Mouse (Mus musculus): ENCODE results near the gene Nhsl1. TPM values are rescaled to one million over a fixed set of nuclear protein-coding genes. Genes with fewer than 3 reads are reported as not detected.

Nhsl1 gene
- 13.9 and 16.9 TPM in 2 replicates for polyA plus RNA-seq (2014; fragmentation: Nextera tagmentation; extraction: Ambion mirVana)

- DNase-seq (peak; percentile 80), ATAC-seq (ENCODE audit: low FRiP score, low TSS enrichment) (peak; percentile 76)
- Histone ChIP-seq H3K4me3 (replicated peaks; ENCODE audit: low read depth, low read length) (peak within 1 kb of the TSS; percentile 74), H3K4me1 (ENCODE audit: control insufficient read depth, insufficient read depth, low read length) (no peaks in the 10 kb centered on the region; the same call in 1 of the 2 replicates), H3K9me3 (ENCODE audit: control insufficient read depth, low read length) (no peaks in the 10 kb centered on the region), H3K27ac (replicated peaks; ENCODE audit: low read depth, low read length) (peak within 1 kb of the TSS; percentile 60), H3K9ac (replicated peaks; ENCODE audit: low read length) (peak within 1 kb of the TSS; percentile 65), H3K4me2 (ENCODE audit: low read length) (peak within 1 kb of the TSS; percentile 98), H3K27me3 (ENCODE audit: control insufficient read depth, insufficient read depth, low read length) (peaks cover 12% of the 10 kb centered on the region; the same call in 1 of the 2 replicates), H3K36me3 (ENCODE audit: control insufficient read depth, insufficient read depth, low read length) (no peaks in the 10 kb centered on the region)
- WGBS: under 1% methylated on average over 63 of the region's 63 CpGs
Measured at GRCm38 (mm10) chr10:18318916-18319481, at the start of gene Nhsl1. Gene Nhsl1, plus strand, starts transcription at chr10:18318985.

GRCm38 (mm10) chr10:18276090-18276734 is 42.6 kb upstream of the Nhsl1 start:
- no peak overlapping the region for H3K4me2 ChIP-seq (ENCODE audit: low read length)
- ATAC-seq (ENCODE audit: low FRiP score, low TSS enrichment): no peak
- 88% methylated on average over 4 of the region's 4 CpGs for WGBS

GRCm38 (mm10) chr10:18283991-18284390 is 34.8 kb upstream of the Nhsl1 start:
- Histone ChIP-seq H3K4me1 (ENCODE audit: control insufficient read depth, insufficient read depth, low read length) (no peaks in the 10 kb centered on the region), H3K27ac (replicated peaks; ENCODE audit: low read depth, low read length) (no peak overlapping the region), H3K9ac (replicated peaks; ENCODE audit: low read length) (no peak overlapping the region), H3K36me3 (ENCODE audit: control insufficient read depth, insufficient read depth, low read length) (no peaks in the 10 kb centered on the region), H3K9me3 (ENCODE audit: control insufficient read depth, low read length) (no peaks in the 10 kb centered on the region), H3K4me2 (ENCODE audit: low read length) (no peak overlapping the region), H3K4me3 (replicated peaks; ENCODE audit: low read depth, low read length) (no peak overlapping the region), H3K27me3 (ENCODE audit: control insufficient read depth, insufficient read depth, low read length) (no peaks in the 10 kb centered on the region)
- ATAC-seq (ENCODE audit: low FRiP score, low TSS enrichment) (no peak), DNase-seq (no peak)
- WGBS: 92% methylated on average over 5 of the region's 5 CpGs

More at GRCm38 (mm10) chr10:18276090-18276734, 42.6 kb upstream of the Nhsl1 start:
- H3K27me3 ChIP-seq (ENCODE audit: control insufficient read depth, insufficient read depth, low read length): no peaks in the 10 kb centered on the region
- H3K9me3 ChIP-seq (ENCODE audit: control insufficient read depth, low read length): no peaks in the 10 kb centered on the region
- H3K4me1 ChIP-seq (ENCODE audit: control insufficient read depth, insufficient read depth, low read length): no peaks in the 10 kb centered on the region
- H3K36me3 ChIP-seq (ENCODE audit: control insufficient read depth, insufficient read depth, low read length): no peaks in the 10 kb centered on the region
- no peak overlapping the region for H3K9ac ChIP-seq (replicated peaks; ENCODE audit: low read length)
- H3K27ac ChIP-seq (replicated peaks; ENCODE audit: low read depth, low read length): no peak overlapping the region
- no peak overlapping the region for H3K4me3 ChIP-seq (replicated peaks; ENCODE audit: low read depth, low read length)
- no peak for DNase-seq

GRCm38 (mm10) chr10:18289512-18289911 is 29.3 kb upstream of the Nhsl1 start:
- Histone ChIP-seq H3K36me3 (ENCODE audit: control insufficient read depth, insufficient read depth, low read length) (no peaks in the 10 kb centered on the region), H3K4me1 (ENCODE audit: control insufficient read depth, insufficient read depth, low read length) (no peaks in the 10 kb centered on the region), H3K27ac (replicated peaks; ENCODE audit: low read depth, low read length) (no peak overlapping the region), H3K9me3 (ENCODE audit: control insufficient read depth, low read length) (no peaks in the 10 kb centered on the region), H3K4me2 (ENCODE audit: low read length) (no peak overlapping the region), H3K9ac (replicated peaks; ENCODE audit: low read length) (no peak overlapping the region), H3K4me3 (replicated peaks; ENCODE audit: low read depth, low read length) (no peak overlapping the region), H3K27me3 (ENCODE audit: control insufficient read depth, insufficient read depth, low read length) (no peaks in the 10 kb centered on the region)
- ATAC-seq (ENCODE audit: low FRiP score, low TSS enrichment) (no peak), DNase-seq (no peak)
- 89% methylated on average over 1 of the region's 1 CpGs for WGBS

GRCm38 (mm10) chr10:18305106-18305505 is 13.7 kb upstream of the Nhsl1 start:
- no peaks in the 10 kb centered on the region for H3K36me3 ChIP-seq (ENCODE audit: control insufficient read depth, insufficient read depth, low read length)
- H3K9ac ChIP-seq (replicated peaks; ENCODE audit: low read length): no peak overlapping the region
- DNase-seq: no peak

GRCm38 (mm10) chr10:18315071-18315470 is 3.7 kb upstream of the Nhsl1 start:
- WGBS: 86% methylated on average over 1 of the region's 1 CpGs
- H3K9ac ChIP-seq (replicated peaks; ENCODE audit: low read length): no peak overlapping the region
- no peak for DNase-seq

More at GRCm38 (mm10) chr10:18305106-18305505, 13.7 kb upstream of the Nhsl1 start:
- Histone ChIP-seq H3K27me3 (ENCODE audit: control insufficient read depth, insufficient read depth, low read length) (no peaks in the 10 kb centered on the region), H3K4me1 (ENCODE audit: control insufficient read depth, insufficient read depth, low read length) (no peaks in the 10 kb centered on the region), H3K9me3 (ENCODE audit: control insufficient read depth, low read length) (no peaks in the 10 kb centered on the region), H3K27ac (replicated peaks; ENCODE audit: low read depth, low read length) (no peak overlapping the region), H3K4me2 (ENCODE audit: low read length) (no peak overlapping the region), H3K4me3 (replicated peaks; ENCODE audit: low read depth, low read length) (no peak overlapping the region)
- WGBS: 87% methylated on average over 5 of the region's 5 CpGs
- ATAC-seq (ENCODE audit: low FRiP score, low TSS enrichment): no peak

GRCm38 (mm10) chr10:18317521-18317920 is 1.3 kb upstream of the Nhsl1 start:
- Histone ChIP-seq H3K4me2 (ENCODE audit: low read length) (no peak overlapping the region), H3K36me3 (ENCODE audit: control insufficient read depth, insufficient read depth, low read length) (no peaks in the 10 kb centered on the region), H3K4me3 (replicated peaks; ENCODE audit: low read depth, low read length) (peak overlapping the region; percentile 74; the same call in 1 of the 2 replicates), H3K4me1 (ENCODE audit: control insufficient read depth, insufficient read depth, low read length) (no peaks in the 10 kb centered on the region; the same call in 1 of the 2 replicates), H3K9me3 (ENCODE audit: control insufficient read depth, low read length) (no peaks in the 10 kb centered on the region), H3K9ac (replicated peaks; ENCODE audit: low read length) (no peak overlapping the region), H3K27ac (replicated peaks; ENCODE audit: low read depth, low read length) (no peak overlapping the region), H3K27me3 (ENCODE audit: control insufficient read depth, insufficient read depth, low read length) (peaks cover 12% of the 10 kb centered on the region; the same call in 1 of the 2 replicates)
- 47% methylated on average over 10 of the region's 10 CpGs for WGBS
- ATAC-seq (ENCODE audit: low FRiP score, low TSS enrichment) (no peak), DNase-seq (no peak)

More at GRCm38 (mm10) chr10:18315071-18315470, 3.7 kb upstream of the Nhsl1 start:
- Histone ChIP-seq H3K27me3 (ENCODE audit: control insufficient read depth, insufficient read depth, low read length) (peaks cover 12% of the 10 kb centered on the region; the same call in 1 of the 2 replicates), H3K27ac (replicated peaks; ENCODE audit: low read depth, low read length) (no peak overlapping the region), H3K4me1 (ENCODE audit: control insufficient read depth, insufficient read depth, low read length) (no peaks in the 10 kb centered on the region; the same call in 1 of the 2 replicates), H3K4me2 (ENCODE audit: low read length) (no peak overlapping the region), H3K36me3 (ENCODE audit: control insufficient read depth, insufficient read depth, low read length) (no peaks in the 10 kb centered on the region), H3K4me3 (replicated peaks; ENCODE audit: low read depth, low read length) (no peak overlapping the region), H3K9me3 (ENCODE audit: control insufficient read depth, low read length) (no peaks in the 10 kb centered on the region)
- no peak for ATAC-seq (ENCODE audit: low FRiP score, low TSS enrichment)

GRCm38 (mm10) chr10:18317961-18318915 is 547 bp upstream of the Nhsl1 start:
- no peaks in the 10 kb centered on the region for H3K36me3 ChIP-seq (ENCODE audit: control insufficient read depth, insufficient read depth, low read length)
- H3K27ac ChIP-seq (replicated peaks; ENCODE audit: low read depth, low read length): peak overlapping the region; percentile 60
- H3K9me3 ChIP-seq (ENCODE audit: control insufficient read depth, low read length): no peaks in the 10 kb centered on the region
- peak overlapping the region; percentile 65 for H3K9ac ChIP-seq (replicated peaks; ENCODE audit: low read length)
- peak overlapping the region; percentile 74 for H3K4me3 ChIP-seq (replicated peaks; ENCODE audit: low read depth, low read length)
- H3K4me1 ChIP-seq (ENCODE audit: control insufficient read depth, insufficient read depth, low read length): no peaks in the 10 kb centered on the region; the same call in 1 of the 2 replicates
- peaks cover 12% of the 10 kb centered on the region; the same call in 1 of the 2 replicates for H3K27me3 ChIP-seq (ENCODE audit: control insufficient read depth, insufficient read depth, low read length)
- 2% methylated on average over 80 of the region's 89 CpGs for WGBS
- ATAC-seq (ENCODE audit: low FRiP score, low TSS enrichment) (peak; percentile 72), DNase-seq (peak; percentile 71)
- H3K4me2 ChIP-seq (ENCODE audit: low read length): peak overlapping the region; percentile 98

Measured in midbrain, embryonic 14.5 days (tissue).